Mouse (Mus musculus) T-helper 2 cell (primary cell): ENCODE data around the gene Arl4a.

Experiments
- in situ Hi-C: fragments of 300-600 bp; cut with MboI, MseI; formaldehyde crosslinking; loops from one replicate; pipeline ENCODE4 v1.15.1; 2025; ENCODE audit warnings: high pct_unique_total_duplicates

Gene Arl4a

GRCm38 (mm10) chr12:40016068-40016467 is 21.8 kb downstream of the Arl4a start:
- in situ Hi-C loops: no loop called here

GRCm38 (mm10) chr12:40009866-40010265 is 28.0 kb downstream of the Arl4a start:
- in situ Hi-C loops: no loop called here

GRCm38 (mm10) chr12:40008459-40008858 is 29.4 kb downstream of the Arl4a start:
- in situ Hi-C loops: no loop called here

- in situ Hi-C loops: no loop called here
Observed at GRCm38 (mm10) chr12:40004766-40005165, 33.1 kb downstream of the Arl4a start.

- in situ Hi-C loops: no loop called here
Observed at GRCm38 (mm10) chr12:39998853-39999195, 39.0 kb downstream of the Arl4a start.

- in situ Hi-C loops: no loop called here
Observed at GRCm38 (mm10) chr12:39998070-39998852, 39.6 kb downstream of the Arl4a start.

GRCm38 (mm10) chr12:39997651-39998050 is 40.2 kb downstream of the Arl4a start:
- in situ Hi-C loops: no loop called here

GRCm38 (mm10) chr12:39996015-39996414 is 41.8 kb downstream of the Arl4a start:
- in situ Hi-C loops: no loop called here

- in situ Hi-C loops: no loop called here
Observed at GRCm38 (mm10) chr12:39995609-39996008, 42.2 kb downstream of the Arl4a start.

- in situ Hi-C loops: no loop called here
Observed at GRCm38 (mm10) chr12:39992767-39993302, 45.0 kb downstream of the Arl4a start.

GRCm38 (mm10) chr12:39990830-39991780 is 46.7 kb downstream of the Arl4a start:
- in situ Hi-C loops: no loop called here

- in situ Hi-C loops: no loop called here
Observed at GRCm38 (mm10) chr12:39989136-39989535, 48.7 kb downstream of the Arl4a start.

- in situ Hi-C loops: no loop called here
Observed at GRCm38 (mm10) chr12:39987177-39987576, 50.6 kb downstream of the Arl4a start.

- in situ Hi-C loops: no loop called here
Observed at GRCm38 (mm10) chr12:39985639-39986038, 52.2 kb downstream of the Arl4a start.

- in situ Hi-C loops: no loop called here
Observed at GRCm38 (mm10) chr12:39979792-39980191, 58.0 kb downstream of the Arl4a start.

GRCm38 (mm10) chr12:39979066-39979465 is 58.8 kb downstream of the Arl4a start:
- in situ Hi-C loops: no loop called here

GRCm38 (mm10) chr12:39977996-39978590 is 59.7 kb downstream of the Arl4a start:
- in situ Hi-C loops: no loop called here

GRCm38 (mm10) chr12:39976426-39976825 is 61.4 kb downstream of the Arl4a start:
- in situ Hi-C loops: no loop called here

- in situ Hi-C loops: no loop called here
Observed at GRCm38 (mm10) chr12:39975829-39976340, 61.9 kb downstream of the Arl4a start.

- in situ Hi-C loops: no loop called here
Observed at GRCm38 (mm10) chr12:39974977-39975583, 62.7 kb downstream of the Arl4a start.

- in situ Hi-C loops: no loop called here
Observed at GRCm38 (mm10) chr12:39974273-39974672, 63.6 kb downstream of the Arl4a start.
